Mouse (Mus musculus) gastrocnemius, postnatal 36 days (tissue): ENCODE results near the gene Fam53b. TPM values are rescaled to one million over a fixed set of nuclear protein-coding genes. Genes with fewer than 3 reads are reported as not detected.

Source experiments
- DNase-seq, 2 experiments: peaks; one replicate each; pipeline ENCODE4 v3.0.0; 2022
- intact Hi-C: fragments of 180-260 bp; cut with DNase I; formaldehyde crosslinking; loops from one replicate; pipeline ENCODE4 v1.15.1; 2025
- total RNA-seq, 2 experiments: library from RNA; stranded (reverse); gene quantifications; 2 replicates each; pipeline ENCODE4 v1.2.3; 2021

Fam53b gene
- total RNA-seq, 2 experiments from 2014 or later: 15.0 to 16.1 TPM

DNA sequence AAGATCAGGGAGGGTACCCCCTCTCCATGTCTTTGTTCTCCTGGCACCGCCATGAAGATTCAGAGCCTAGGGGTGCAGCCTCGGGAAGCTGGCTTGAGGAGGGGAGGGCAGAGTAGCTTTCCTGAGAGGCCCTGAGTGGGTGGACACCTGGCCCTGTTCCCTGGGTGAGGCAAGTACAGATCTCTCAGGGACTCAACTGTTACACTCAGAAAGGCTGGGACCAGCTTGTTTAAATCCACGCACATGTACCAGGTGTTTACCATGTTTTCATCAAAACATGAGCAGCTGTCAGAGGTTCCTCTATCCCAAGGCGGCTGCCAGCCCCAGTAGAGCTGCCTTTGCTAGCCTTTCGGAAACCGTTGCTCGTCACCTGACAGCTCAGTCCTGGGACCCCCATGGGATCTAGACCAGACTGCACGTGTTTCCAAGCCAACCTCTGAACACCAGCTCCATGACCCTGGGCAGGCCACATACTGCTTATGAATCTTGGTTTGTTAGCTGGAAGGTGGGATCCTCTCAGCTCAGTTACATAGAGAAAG, 116.4 kb downstream of the Fam53b start:
- no peak for DNase-seq
- intact Hi-C loops: no loop called here

- DNase-seq: no peak
- intact Hi-C loops: no loop called here
Measured at GRCm38 (mm10) chr7:132693561-132693960, 120.1 kb downstream of the Fam53b start.

- intact Hi-C loops: no loop called here
- no peak for DNase-seq
Measured at GRCm38 (mm10) chr7:132692719-132693118, 121.0 kb downstream of the Fam53b start.

DNA sequence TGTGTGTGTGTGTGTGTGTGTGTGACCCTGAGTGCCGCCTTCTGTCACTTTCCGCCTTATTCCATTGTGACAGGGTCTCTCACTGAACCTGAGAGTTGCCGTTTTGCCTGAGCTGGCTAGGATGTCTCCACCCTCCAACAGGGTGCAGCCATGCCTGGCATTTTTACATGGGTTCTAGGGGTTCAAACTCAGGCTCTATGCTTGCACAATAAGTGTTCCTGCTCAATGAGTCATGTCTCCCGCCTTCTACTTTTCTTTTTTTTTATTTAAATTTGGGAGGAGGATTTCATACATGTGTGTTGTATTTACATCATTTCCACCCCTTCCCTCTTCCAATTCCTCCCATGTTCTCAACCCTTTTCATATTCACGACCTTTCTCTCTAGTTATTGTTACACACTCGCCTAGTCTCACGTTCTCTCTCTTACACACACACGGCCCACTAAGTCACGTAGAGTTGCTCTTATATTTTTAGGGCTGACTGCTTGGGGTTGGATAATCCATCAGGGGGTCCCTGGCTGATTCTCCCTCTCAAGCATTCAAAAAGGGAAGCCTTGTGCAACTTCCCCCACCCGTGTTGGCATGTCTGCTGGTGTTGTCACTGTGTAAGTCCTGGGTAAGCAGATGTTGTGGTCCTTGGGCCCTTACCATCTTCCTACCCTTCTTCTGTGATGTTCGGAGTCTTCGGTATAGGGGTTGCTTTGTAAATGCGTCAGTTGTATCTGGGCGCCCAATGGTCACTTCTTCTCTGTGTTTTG, 122.8 kb downstream of the Fam53b start:
- intact Hi-C loops: no loop called here
- no peak for DNase-seq

GRCm38 (mm10) chr7:132689722-132690121, 124.0 kb downstream of the Fam53b start:
- no peak for DNase-seq
- intact Hi-C loops: no loop called here

DNA sequence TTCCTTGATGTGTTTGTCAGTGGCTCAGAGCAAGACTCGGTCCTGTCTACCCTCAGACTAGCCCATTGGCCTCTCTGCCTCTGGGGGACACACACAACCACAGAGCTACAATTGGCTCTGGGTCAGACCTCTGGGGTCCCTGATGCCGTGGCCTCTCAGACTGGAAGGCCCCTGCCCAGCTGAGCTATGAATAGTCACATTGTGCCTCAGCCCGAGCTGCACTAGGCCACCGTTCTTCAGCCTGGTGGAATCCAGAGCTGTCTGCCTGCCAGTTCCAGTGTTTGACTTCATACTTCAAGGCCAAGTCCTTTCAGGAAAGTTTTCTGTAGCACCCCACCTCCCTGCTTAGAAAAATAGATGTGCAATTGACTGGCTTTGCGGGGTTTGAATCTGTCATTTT, 125.0 kb downstream of the Fam53b start:
- no peak for DNase-seq
- intact Hi-C loops: no loop called here

- intact Hi-C loops: no loop called here
- no peak for DNase-seq
Measured at GRCm38 (mm10) chr7:132687897-132688296, 125.8 kb downstream of the Fam53b start.

- DNase-seq: no peak
- intact Hi-C loops: no loop called here
Measured at GRCm38 (mm10) chr7:132686515-132686914, 127.2 kb downstream of the Fam53b start.

DNA sequence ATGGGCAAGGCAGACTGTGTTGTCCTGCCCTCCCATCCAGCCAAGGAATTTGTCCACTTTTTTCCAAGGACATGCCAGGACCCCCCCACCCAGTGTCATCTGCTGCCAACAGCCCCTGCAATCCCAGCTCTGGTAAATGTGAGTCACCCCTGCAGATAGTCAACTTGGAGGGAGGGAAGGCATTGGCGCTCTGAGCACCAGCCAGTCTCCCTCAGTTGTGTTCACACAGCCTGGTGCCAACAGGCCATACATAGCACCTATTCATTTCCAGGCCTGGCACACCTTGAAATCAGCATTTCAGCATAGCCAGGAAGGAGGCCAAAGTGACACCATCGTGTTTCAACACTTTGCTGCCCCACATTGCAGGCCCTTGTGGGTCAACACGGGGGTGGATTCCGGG, 129.8 kb downstream of the Fam53b start:
- intact Hi-C loops: no loop called here
- no peak for DNase-seq

DNA sequence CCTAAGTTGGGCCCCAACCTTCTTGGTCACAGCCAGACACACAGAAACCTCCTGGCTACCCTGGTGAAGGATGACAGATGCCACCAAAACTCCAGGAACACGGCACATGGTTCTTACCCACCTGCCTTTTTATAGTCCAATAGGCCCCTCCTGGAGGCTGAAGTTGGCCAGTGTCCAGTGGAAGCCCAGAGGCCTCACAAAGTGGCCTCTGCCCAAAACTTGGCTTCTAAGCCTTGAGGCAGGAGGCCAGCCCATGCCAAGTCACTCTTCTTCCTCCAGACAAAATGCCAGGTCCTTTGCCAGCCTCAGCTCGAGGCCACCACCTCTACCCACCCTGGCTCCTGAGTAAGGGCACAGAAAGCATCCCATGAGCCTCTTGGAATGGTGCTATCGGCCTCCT, 130.8 kb downstream of the Fam53b start:
- intact Hi-C loops: no loop called here
- no peak for DNase-seq

DNA sequence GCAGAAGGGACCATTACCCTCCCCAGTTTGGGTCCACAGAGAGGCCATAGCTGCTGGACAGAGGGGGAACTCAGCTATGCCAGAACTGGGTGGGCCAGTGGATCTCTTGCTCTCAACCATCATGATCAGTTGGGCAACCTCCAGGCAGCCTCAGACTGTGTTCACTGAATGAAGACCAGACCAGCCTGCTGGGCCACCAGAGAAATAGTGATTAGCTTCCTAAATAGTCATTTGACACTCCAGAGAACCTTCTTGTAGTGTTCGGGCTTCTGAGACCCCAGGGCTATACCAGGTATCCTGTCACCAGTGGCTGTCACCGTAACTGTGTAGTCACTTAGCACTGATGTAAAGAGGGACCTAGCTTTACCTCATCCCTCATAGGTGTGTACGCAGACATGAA, 131.3 kb downstream of the Fam53b start:
- no peak for DNase-seq
- intact Hi-C loops: no loop called here

- no peak for DNase-seq
- intact Hi-C loops: no loop called here
Measured at GRCm38 (mm10) chr7:132681831-132682230, 131.9 kb downstream of the Fam53b start.

DNA sequence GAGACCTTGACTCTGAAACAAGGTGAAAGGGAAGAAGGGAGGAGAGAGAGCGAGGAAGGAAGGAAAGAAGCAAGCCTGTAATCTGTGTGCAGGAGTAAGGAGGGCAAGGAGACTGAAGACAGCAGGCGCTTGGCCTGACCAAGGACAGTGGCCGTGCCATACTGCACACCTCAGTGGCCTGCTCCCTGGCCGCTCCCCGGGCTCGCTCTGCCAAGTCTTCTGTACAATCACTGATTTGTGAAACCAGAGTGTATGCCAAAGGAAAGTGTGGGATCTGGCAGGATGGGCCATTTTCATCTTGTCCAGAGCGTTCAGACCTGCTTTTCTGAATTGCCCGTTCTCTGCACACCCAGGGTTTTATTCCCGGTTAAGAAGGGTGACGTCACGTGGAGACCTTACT, 132.4 kb downstream of the Fam53b start:
- no peak for DNase-seq
- intact Hi-C loops: no loop called here

DNA sequence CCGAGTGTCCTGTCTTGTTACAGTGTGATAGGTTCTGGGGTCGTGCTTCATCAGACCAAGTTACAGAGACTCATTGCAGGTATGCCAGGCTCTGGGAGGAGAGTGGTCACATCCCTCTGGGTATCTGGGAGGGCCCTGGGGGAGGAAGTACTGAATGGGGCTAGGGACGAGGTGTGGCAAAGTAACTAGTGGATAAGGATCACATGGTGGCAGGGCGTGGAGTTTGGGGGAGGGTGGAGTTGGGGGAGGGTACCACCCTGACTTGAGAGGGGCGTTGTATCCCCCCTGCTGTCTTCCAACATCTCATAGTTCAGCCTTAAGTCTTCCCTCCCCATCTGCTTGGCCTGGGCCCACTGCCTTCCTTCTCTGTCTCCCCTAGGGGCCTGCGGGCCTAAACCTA, 134.1 kb downstream of the Fam53b start:
- no peak for DNase-seq
- intact Hi-C loops: no loop called here

GRCm38 (mm10) chr7:132679117-132679516, 134.6 kb downstream of the Fam53b start:
- intact Hi-C loops: no loop called here
- no peak for DNase-seq

DNA sequence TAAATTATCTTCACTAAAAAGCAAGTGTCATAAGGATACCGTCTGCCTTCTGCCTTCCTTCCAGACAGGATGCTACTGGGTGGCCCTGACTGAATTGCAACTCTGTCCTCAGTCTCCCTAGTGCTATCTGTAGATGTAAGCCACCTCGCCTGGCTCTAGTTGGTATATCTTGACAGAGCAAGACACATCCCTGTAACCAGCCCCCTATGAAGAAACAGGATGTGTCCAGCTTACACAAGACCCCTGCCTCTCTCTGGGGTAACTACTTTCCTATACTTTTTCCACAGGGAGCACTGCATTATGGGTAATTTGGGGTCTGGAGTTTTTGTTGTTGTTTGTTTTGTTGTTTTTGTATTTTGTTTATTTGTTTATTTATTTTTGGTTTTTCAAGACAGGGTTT, 137.8 kb downstream of the Fam53b start:
- intact Hi-C loops: no loop called here
- no peak for DNase-seq

- intact Hi-C loops: loop anchor here (1.0 to 5.0 kb wide), 3 partner anchors 18 to 138 kb away; partner anchors contain the start of gene Fam53b
- peak; percentile 76 for DNase-seq
Measured at GRCm38 (mm10) chr7:132673931-132674755, 139.5 kb downstream of the Fam53b start.

GRCm38 (mm10) chr7:132672481-132672959, 141.2 kb downstream of the Fam53b start:
- intact Hi-C loops: loop anchor here (5.0 kb wide), 2 partner anchors 45 to 140 kb away; partner anchors contain the start of gene Fam53b
- DNase-seq: peak; percentile 66 to 68

- peak; percentile 73 to 80 for DNase-seq
- intact Hi-C loops: loop anchor here (5.0 kb wide), 2 partner anchors 46 to 141 kb away; partner anchors contain the start of gene Fam53b
Measured at GRCm38 (mm10) chr7:132670863-132671165, 142.9 kb downstream of the Fam53b start.

- DNase-seq: peak in 1 of 2 experiments; percentile 38
- intact Hi-C loops: loop anchor here (5.0 kb wide), 2 partner anchors 47 to 142 kb away; partner anchors contain the start of gene Fam53b
Measured at GRCm38 (mm10) chr7:132669999-132670862, 143.5 kb downstream of the Fam53b start.
